ENCODE assay signal across 20 mouse cellular contexts in the genomic region with DNA sequence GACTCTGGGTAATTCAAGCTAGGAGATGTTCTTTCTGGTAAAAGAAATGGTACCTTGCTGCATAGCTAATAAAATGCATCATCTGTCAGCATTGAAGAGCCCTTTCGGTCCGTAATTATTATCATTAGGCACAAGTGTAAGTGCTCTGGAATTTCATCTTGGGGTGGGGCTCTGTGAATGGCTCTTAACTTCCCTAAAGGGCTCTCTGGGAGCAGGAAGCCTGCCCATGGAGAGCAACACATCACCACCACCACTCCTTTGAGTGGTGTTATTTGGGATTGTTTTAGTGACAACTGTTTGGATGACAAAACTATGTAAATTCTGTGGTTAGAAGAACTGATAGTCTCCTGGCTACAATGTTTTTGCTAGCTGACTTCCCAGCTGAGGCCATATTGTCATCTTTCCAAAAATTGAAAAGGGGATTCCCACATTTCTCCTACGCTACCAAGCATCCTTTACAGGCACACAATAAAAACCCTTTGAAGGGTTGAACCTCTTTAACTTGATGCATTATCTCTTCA.
DNase-seq lines count a peak whose midpoint lies in the region; ATAC-seq and TF ChIP-seq lines count a peak whose summit lies in the region.
"Had no signal": no experiment of that assay in that cellular context is flagged by ENCODE, and none has a peak within 500 bp of the region (broad histone marks: within the 10 kb centered on the region; RNA-seq: fewer than 3 reads in every experiment).

No protein-coding gene starts in this region.

- no peak for TF ChIP-seq POLR2A in embryonic fibroblast, embryonic 13.5 days (IDR thresholded peaks at IDR 0.05; ENCODE audit: low read depth, low read length)

- WGBS in heart, postnatal 0 days = 39% methylated on average over 3 of the region's 3 CpGs

- no peak overlapping the region for H3K27ac ChIP-seq in heart, postnatal 0 days (ENCODE audit: low read depth)
- peak overlapping the region; percentile 78 for H3K27ac ChIP-seq in embryonic fibroblast, embryonic 13.5 days (ENCODE audit: insufficient read depth, low read length)
- H3K27ac ChIP-seq: embryonic facial prominence, embryonic 15.5 days; forebrain, embryonic 15.5 days; heart, embryonic 10.5 days; hindbrain, embryonic 10.5 days; hindbrain, embryonic 14.5 days had no signal

- no peak for DNase-seq in heart, postnatal 0 days (ENCODE audit: low spot score)
- DNase-seq in heart, postnatal 4 days = no peak
- DNase-seq in lung, postnatal 10 days = peak; percentile 35
- no peak for DNase-seq in lung, postnatal 14 days
- no peak for DNase-seq in frontal cortex, postnatal 10 days (ENCODE audit: low spot score in 2 of 2)
- DNase-seq in right cerebral cortex, postnatal 25 days = no peak
- DNase-seq: adrenal gland, adult 8-10 months; adrenal gland, postnatal 36 days; cerebellum, adult 2 months; cerebellum, postnatal 14 days; embryo, embryonic 11 days; gastrocnemius, postnatal 10 days; heart, adult 18-20 months; heart, postnatal 14 days had no signal

- H3K4me2 ChIP-seq in heart, postnatal 0 days (ENCODE audit: low read depth, low read length) = no peak overlapping the region
- H3K4me2 ChIP-seq: embryonic facial prominence, embryonic 15.5 days; forebrain, embryonic 15.5 days; hindbrain, embryonic 14.5 days had no signal

- H3K36me3 ChIP-seq in heart, postnatal 0 days (replicated peaks; ENCODE audit: control insufficient read depth, insufficient read depth, low read length) = no peaks in the 10 kb centered on the region
- H3K36me3 ChIP-seq: embryonic facial prominence, embryonic 15.5 days; forebrain, embryonic 15.5 days; heart, embryonic 10.5 days; hindbrain, embryonic 10.5 days had no signal

- ATAC-seq in heart, postnatal 0 days (ENCODE audit: insufficient read depth, low read depth) = peak; percentile 17; the same call in 1 of the 2 replicates
- ATAC-seq: forebrain, embryonic 15.5 days had no signal

- no peak for TF ChIP-seq EP300 in heart, postnatal 0 days (IDR thresholded peaks at IDR 0.05; ENCODE audit: low read depth)

- peaks cover 10% of the 10 kb centered on the region for H3K4me1 ChIP-seq in heart, postnatal 0 days (ENCODE audit: control insufficient read depth, insufficient read depth)
- H3K4me1 ChIP-seq in embryonic fibroblast, embryonic 13.5 days (ENCODE audit: control insufficient read depth, insufficient read depth, low read length) = no peaks in the 10 kb centered on the region
- H3K4me1 ChIP-seq: embryonic facial prominence, embryonic 15.5 days; hindbrain, embryonic 10.5 days had no signal

- H3K9ac ChIP-seq in heart, postnatal 0 days (replicated peaks; ENCODE audit: low read depth, low read length) = no peak overlapping the region
- H3K9ac ChIP-seq: embryonic facial prominence, embryonic 15.5 days; forebrain, embryonic 15.5 days; hindbrain, embryonic 14.5 days had no signal

- no peak overlapping the region for H3K4me3 ChIP-seq in heart, postnatal 0 days (ENCODE audit: low read depth, low read length)
- H3K4me3 ChIP-seq in embryonic fibroblast, embryonic 13.5 days (ENCODE audit: insufficient read depth, low read length) = no peak overlapping the region
- H3K4me3 ChIP-seq: embryonic facial prominence, embryonic 15.5 days; forebrain, embryonic 15.5 days; heart, embryonic 10.5 days; hindbrain, embryonic 10.5 days had no signal

- H3K27me3 ChIP-seq in heart, postnatal 0 days (ENCODE audit: control insufficient read depth, insufficient read depth, low read length) = no peaks in the 10 kb centered on the region
- H3K27me3 ChIP-seq: embryonic facial prominence, embryonic 15.5 days; forebrain, embryonic 15.5 days had no signal

- no peaks in the 10 kb centered on the region for H3K9me3 ChIP-seq in heart, postnatal 0 days (replicated peaks; ENCODE audit: control insufficient read depth, low read length)
- H3K9me3 ChIP-seq: embryonic facial prominence, embryonic 15.5 days; forebrain, embryonic 15.5 days; heart, embryonic 10.5 days; hindbrain, embryonic 10.5 days had no signal

- no peak for TF ChIP-seq CTCF in heart, postnatal 0 days (IDR thresholded peaks at IDR 0.05; ENCODE audit: low read depth)
- TF ChIP-seq CTCF in embryonic fibroblast, embryonic 13.5 days (IDR thresholded peaks at IDR 0.05; ENCODE audit: borderline replicate concordance, insufficient read depth, low read length) = no peak
